Mouse (Mus musculus): ENCODE data around the gene Tshz2. TPM values are rescaled to one million over a fixed set of nuclear protein-coding genes. Genes with fewer than 3 reads are reported as not detected.
"Not testable (repeated sequence)": the region's sequence is repeated elsewhere in the genome, so short reads cannot be mapped to it uniquely, and the experiment has no call there.

Gene Tshz2
- 10 to 100 TPM; 10.3 to 14.8 TPM for total RNA-seq (2021)
- long read RNA-seq, experiment 1, partial matches to known transcripts: 0 of 5 reads
- long read RNA-seq, experiment 1, other reads (novel, unspliced or antisense): 4 of 5 reads
- long read RNA-seq, experiment 2, partial matches to known transcripts: 0 of 3 reads
- long read RNA-seq, experiment 2, other reads (novel, unspliced or antisense): 2 of 3 reads

- no peak for TF ChIP-seq CTCF (IDR thresholded peaks at IDR 0.05)
- DNase-seq: peak; percentile 77
- intact Hi-C loops (cut with DNase I): no loop called here
- peak within 1 kb of the TSS; percentile 91 for H3K4me3 ChIP-seq
- H3K27ac ChIP-seq: peak within 1 kb of the TSS; percentile 95
These were observed at the start of gene Tshz2 for GRCm38 (mm10) chr2:169632338-169633151. Gene Tshz2 (plus strand): TSS chr2:169633013.

- Histone ChIP-seq H3K4me3 (no peak overlapping the region), H3K27ac (no peak overlapping the region)
- intact Hi-C loops (cut with DNase I): no loop called here
- TF ChIP-seq CTCF (IDR thresholded peaks at IDR 0.05): no peak
- DNase-seq: no peak
These were observed 49.3 kb upstream of the Tshz2 start for GRCm38 (mm10) chr2:169583476-169583875.

- intact Hi-C loops (cut with DNase I): no loop called here
- no peak overlapping the region for H3K4me3 ChIP-seq
- TF ChIP-seq CTCF (IDR thresholded peaks at IDR 0.05): no peak
- DNase-seq: no peak
- H3K27ac ChIP-seq: no peak overlapping the region
These were observed 47.9 kb upstream of the Tshz2 start for GRCm38 (mm10) chr2:169584745-169585456.

- H3K4me3 ChIP-seq: no peak overlapping the region
- H3K27ac ChIP-seq: no peak overlapping the region
- intact Hi-C loops (cut with DNase I): no loop called here
- DNase-seq: no peak
- no peak for TF ChIP-seq CTCF (IDR thresholded peaks at IDR 0.05)
These were observed 47.1 kb upstream of the Tshz2 start for GRCm38 (mm10) chr2:169585631-169586285.

- no peak for TF ChIP-seq CTCF (IDR thresholded peaks at IDR 0.05)
- no peak overlapping the region for H3K4me3 ChIP-seq
- no peak overlapping the region for H3K27ac ChIP-seq
- intact Hi-C loops (cut with DNase I): no loop called here
- DNase-seq: no peak
These were observed 46.1 kb upstream of the Tshz2 start for GRCm38 (mm10) chr2:169586688-169587087.

- H3K27ac ChIP-seq; DNase-seq; intact Hi-C loops (cut with DNase I); H3K4me3 ChIP-seq: not testable (repeated sequence)
These were observed 45.2 kb upstream of the Tshz2 start, which contains the start of gene Gm11011 for GRCm38 (mm10) chr2:169587645-169588044. Gene Gm11011 (minus strand): TSS chr2:169587745.

- no peak for TF ChIP-seq CTCF (IDR thresholded peaks at IDR 0.05)
- DNase-seq: no peak
- H3K4me3 ChIP-seq: no peak overlapping the region
- intact Hi-C loops (cut with DNase I): no loop called here
- H3K27ac ChIP-seq: no peak overlapping the region
These were observed 43.1 kb upstream of the Tshz2 start for GRCm38 (mm10) chr2:169589697-169590096.

GRCm38 (mm10) chr2:169590412-169590811 lies 42.4 kb upstream of the Tshz2 start:
- Histone ChIP-seq H3K27ac (no peak overlapping the region), H3K4me3 (no peak overlapping the region)
- intact Hi-C loops (cut with DNase I): no loop called here
- TF ChIP-seq CTCF (IDR thresholded peaks at IDR 0.05): no peak
- no peak for DNase-seq

GRCm38 (mm10) chr2:169593742-169594141 lies 39.1 kb upstream of the Tshz2 start:
- no peak for TF ChIP-seq CTCF (IDR thresholded peaks at IDR 0.05)
- intact Hi-C loops (cut with DNase I): no loop called here
- Histone ChIP-seq H3K27ac (no peak overlapping the region), H3K4me3 (no peak overlapping the region)
- no peak for DNase-seq

GRCm38 (mm10) chr2:169597357-169597756 lies 35.5 kb upstream of the Tshz2 start:
- H3K4me3 ChIP-seq: no peak overlapping the region
- DNase-seq: no peak
- no peak for TF ChIP-seq CTCF (IDR thresholded peaks at IDR 0.05)
- no peak overlapping the region for H3K27ac ChIP-seq
- intact Hi-C loops (cut with DNase I): no loop called here

GRCm38 (mm10) chr2:169597971-169598370 lies 34.8 kb upstream of the Tshz2 start:
- no peak overlapping the region for H3K4me3 ChIP-seq
- TF ChIP-seq CTCF (IDR thresholded peaks at IDR 0.05): no peak
- intact Hi-C loops (cut with DNase I): no loop called here
- H3K27ac ChIP-seq: no peak overlapping the region
- no peak for DNase-seq

- TF ChIP-seq CTCF (IDR thresholded peaks at IDR 0.05): no peak
- Histone ChIP-seq H3K27ac (no peak overlapping the region), H3K4me3 (no peak overlapping the region)
- no peak for DNase-seq
- intact Hi-C loops (cut with DNase I): no loop called here
These were observed 33.2 kb upstream of the Tshz2 start for GRCm38 (mm10) chr2:169599591-169599990.

GRCm38 (mm10) chr2:169600163-169600562 lies 32.6 kb upstream of the Tshz2 start:
- no peak overlapping the region for H3K4me3 ChIP-seq
- TF ChIP-seq CTCF (IDR thresholded peaks at IDR 0.05): no peak
- DNase-seq: no peak
- no peak overlapping the region for H3K27ac ChIP-seq
- intact Hi-C loops (cut with DNase I): no loop called here
